Mouse (Mus musculus) cerebellum, postnatal 36 days (tissue): ENCODE measurements at regions not wholly inside any gene's neighbourhood (a gene's known extent, or its start where the extent isn't known, plus 50 kb on each side); places are given as distances from the start of the nearest gene placed in this dataset.

Source experiments
- DNase-seq, 2 experiments: peaks; one replicate each; pipeline ENCODE4 v3.0.0; 2021 to 2022; ENCODE audit warnings: mixed read lengths in 2 of 2

- peak; percentile 8 to 24 for DNase-seq
Measured at GRCm38 (mm10) chr16:84039946-84040345, 475.0 kb upstream of the A730009L09Rik start.

GRCm38 (mm10) chr16:84042010-84042449 lies 472.9 kb upstream of the A730009L09Rik start:
- peak; percentile 43 to 52 for DNase-seq

- DNase-seq, result no peak
Measured at GRCm38 (mm10) chr16:84045333-84045732, 469.6 kb upstream of the A730009L09Rik start.
